In the genomic region with DNA sequence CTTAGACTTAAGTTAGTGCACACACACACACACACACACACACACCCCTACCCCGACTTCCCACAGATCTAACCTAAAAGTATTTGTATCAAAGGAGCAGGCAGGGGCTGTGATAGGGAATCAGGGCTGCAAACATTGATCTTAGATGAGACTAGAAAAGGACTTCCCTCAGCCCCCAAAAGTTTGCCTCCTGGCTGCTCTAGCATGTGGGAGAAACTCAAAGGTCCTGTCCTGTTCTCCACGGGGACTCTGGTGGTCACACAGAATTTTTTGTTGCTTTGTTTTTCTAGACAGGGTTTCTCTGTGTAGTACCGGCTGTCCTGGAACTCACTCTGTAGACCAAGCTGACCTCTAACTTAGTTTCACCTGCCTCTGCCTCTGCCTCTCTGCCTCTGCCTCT, we compare ENCODE assay signal across 11 mouse cellular contexts. TPM values are rescaled to one million over a fixed set of nuclear protein-coding genes. Genes with fewer than 3 reads are reported as not detected.
DNase-seq lines count a peak whose midpoint lies in the region; ATAC-seq and TF ChIP-seq lines count a peak whose summit lies in the region.
"Had no signal": no experiment of that assay in that cellular context is flagged by ENCODE, and none has a peak within 500 bp of the region (broad histone marks: within the 10 kb centered on the region; RNA-seq: fewer than 3 reads in every experiment).

No protein-coding gene starts in this region.

- H3K27me3 ChIP-seq in heart, embryonic 10.5 days (ENCODE audit: insufficient read depth, poor library complexity, severe bottlenecking) = peaks cover 72% of the 10 kb centered on the region
- peaks cover 58% of the 10 kb centered on the region for H3K27me3 ChIP-seq in liver, embryonic 12.5 days (replicated peaks)
- H3K27me3 ChIP-seq in liver, embryonic 11.5 days (replicated peaks; ENCODE audit: control insufficient read depth, insufficient read depth, low read length) = peaks cover 34% of the 10 kb centered on the region
- peaks cover 90% of the 10 kb centered on the region for H3K27me3 ChIP-seq in embryonic facial prominence, embryonic 10.5 days (replicated peaks; ENCODE audit: low read depth, poor library complexity, severe bottlenecking)
- H3K27me3 ChIP-seq in liver, embryonic 14.5 days (ENCODE audit: control insufficient read depth, insufficient read depth, low read length) = peaks cover 29% of the 10 kb centered on the region

- peak overlapping the region; percentile 93 for H3K9ac ChIP-seq in liver, embryonic 12.5 days
- no peak overlapping the region for H3K9ac ChIP-seq in liver, embryonic 11.5 days (ENCODE audit: low read depth, low read length)
- peak overlapping the region; percentile 96 for H3K9ac ChIP-seq in liver, embryonic 14.5 days (replicated peaks)

- no peak overlapping the region for H3K27ac ChIP-seq in heart, embryonic 10.5 days
- H3K27ac ChIP-seq in liver, embryonic 12.5 days = peak overlapping the region; percentile 70; the same call in 1 of the 2 replicates
- H3K27ac ChIP-seq in liver, embryonic 11.5 days (ENCODE audit: low read depth, low read length) = no peak overlapping the region
- H3K27ac ChIP-seq in embryonic facial prominence, embryonic 10.5 days (replicated peaks) = no peak overlapping the region
- H3K27ac ChIP-seq in liver, embryonic 14.5 days = peak overlapping the region; percentile 53
- H3K27ac ChIP-seq: kidney, postnatal 0 days; neural tube, embryonic 13.5 days had no signal

- no peak for TF ChIP-seq EP300 in liver, embryonic 14.5 days (IDR thresholded peaks at IDR 0.05; ENCODE audit: low read depth)

- 50% methylated on average over 3 of the region's 3 CpGs for WGBS in heart, embryonic 10.5 days
- 52% methylated on average over 3 of the region's 3 CpGs for WGBS in liver, embryonic 12.5 days (ENCODE audit: insufficient replicate concordance)
- WGBS in liver, embryonic 11.5 days = 47% methylated on average over 3 of the region's 3 CpGs
- WGBS in embryonic facial prominence, embryonic 10.5 days = 50% methylated on average over 3 of the region's 3 CpGs
- WGBS in liver, embryonic 14.5 days (ENCODE audit: insufficient replicate concordance) = 50% methylated on average over 3 of the region's 3 CpGs

- peak overlapping the region; percentile 82; the same call in 1 of the 2 replicates for H3K4me3 ChIP-seq in heart, embryonic 10.5 days
- peak overlapping the region; percentile 74 for H3K4me3 ChIP-seq in liver, embryonic 12.5 days
- no peak overlapping the region for H3K4me3 ChIP-seq in liver, embryonic 11.5 days (ENCODE audit: low read depth, low read length)
- peak overlapping the region; percentile 72; the same call in 1 of the 2 replicates for H3K4me3 ChIP-seq in embryonic facial prominence, embryonic 10.5 days
- H3K4me3 ChIP-seq in liver, embryonic 14.5 days (ENCODE audit: insufficient read depth in 1 of 2, low read depth in 2 of 2, low read length in 2 of 2) = peak overlapping the region; percentile 76 to 84

- TF ChIP-seq CTCF in liver, embryonic 14.5 days (IDR thresholded peaks at IDR 0.05; ENCODE audit: low read depth) = no peak

- H3K9me3 ChIP-seq in heart, embryonic 10.5 days = no peaks in the 10 kb centered on the region
- no peaks in the 10 kb centered on the region for H3K9me3 ChIP-seq in liver, embryonic 12.5 days (replicated peaks)
- no peaks in the 10 kb centered on the region for H3K9me3 ChIP-seq in liver, embryonic 11.5 days (ENCODE audit: control insufficient read depth, low read length)
- no peaks in the 10 kb centered on the region for H3K9me3 ChIP-seq in embryonic facial prominence, embryonic 10.5 days
- no peaks in the 10 kb centered on the region for H3K9me3 ChIP-seq in liver, embryonic 14.5 days (ENCODE audit: control insufficient read depth, low read length)
- H3K9me3 ChIP-seq: neural tube, embryonic 13.5 days had no signal

- DNase-seq in heart, embryonic 10.5 days (ENCODE audit: low spot score) = no peak
- no peak for DNase-seq in heart, postnatal 25 days (ENCODE audit: low spot score)
- no peak for DNase-seq in liver, embryonic 11.5 days (ENCODE audit: low spot score)
- no peak for DNase-seq in embryonic facial prominence, embryonic 10.5 days (ENCODE audit: low spot score)
- DNase-seq in liver, embryonic 14.5 days (ENCODE audit: low read depth in 3 of 3, low spot score in 3 of 3) = no peak
- DNase-seq in layer of hippocampus, adult 18-20 months (ENCODE audit: low spot score in 2 of 2) = no peak
- DNase-seq in retina, embryonic 14.5 days (ENCODE audit: low spot score) = no peak

- intact Hi-C loops in heart, postnatal 25 days (cut with DNase I) = loop anchor here (2.0 to 10.0 kb wide), 3 partner anchors 31 to 141 kb away; no protein-coding TSS in a partner anchor

- H3K4me2 ChIP-seq in liver, embryonic 12.5 days = peak overlapping the region; percentile 96
- H3K4me2 ChIP-seq in liver, embryonic 11.5 days = no peak overlapping the region
- peak overlapping the region; percentile 80 for H3K4me2 ChIP-seq in liver, embryonic 14.5 days (ENCODE audit: low read depth)

- peaks cover 37% of the 10 kb centered on the region for H3K4me1 ChIP-seq in heart, embryonic 10.5 days
- H3K4me1 ChIP-seq in liver, embryonic 12.5 days = peaks cover 77% of the 10 kb centered on the region
- peaks cover 28% of the 10 kb centered on the region for H3K4me1 ChIP-seq in liver, embryonic 11.5 days (replicated peaks; ENCODE audit: control insufficient read depth, insufficient read depth, low read length)
- H3K4me1 ChIP-seq in embryonic facial prominence, embryonic 10.5 days = peaks cover 24% of the 10 kb centered on the region
- peaks cover 18 to 46% of the 10 kb centered on the region in 2 experiments for H3K4me1 ChIP-seq in liver, embryonic 14.5 days (replicated peaks; ENCODE audit: control insufficient read depth in 2 of 2, insufficient read depth in 2 of 2, low read length in 1 of 2)

- H3K36me3 ChIP-seq in heart, embryonic 10.5 days = 0 out of 2 replicates have a peak, but pooled peaks cover 3% of the 10 kb centered on the region
- H3K36me3 ChIP-seq in liver, embryonic 12.5 days = peaks cover 6% of the 10 kb centered on the region
- H3K36me3 ChIP-seq in liver, embryonic 11.5 days (ENCODE audit: control insufficient read depth, insufficient read depth, low read length) = no peaks in the 10 kb centered on the region
- H3K36me3 ChIP-seq in embryonic facial prominence, embryonic 10.5 days (replicated peaks) = no peaks in the 10 kb centered on the region
- H3K36me3 ChIP-seq in liver, embryonic 14.5 days (replicated peaks; ENCODE audit: control insufficient read depth, insufficient read depth, low read depth) = no peaks in the 10 kb centered on the region
- H3K36me3 ChIP-seq: neural tube, embryonic 13.5 days had no signal

- no peak for ATAC-seq in liver, embryonic 12.5 days
- no peak for ATAC-seq in liver, embryonic 11.5 days (replicated peaks; ENCODE audit: low FRiP score)
- no peak for ATAC-seq in liver, embryonic 14.5 days (ENCODE audit: insufficient read depth)

RNA-seq across cellular contexts. Expression of gene Phospho1, which starts 1.3 kb away (rescaled TPM):
- 0.31 and 0.42 TPM in 2 replicates for polyA plus RNA-seq in heart, embryonic 10.5 days (2016; fragmentation: Nextera tagmentation; extraction: Ambion mirVana)
- total RNA-seq in heart, postnatal 25 days (2021) = 100 to 1,000 TPM; 174 to 181 TPM
- polyA plus RNA-seq in liver, embryonic 12.5 days (2016; fragmentation: Nextera tagmentation; extraction: Ambion mirVana) = 2.7 and 3.4 TPM in 2 replicates
- polyA plus RNA-seq in liver, embryonic 11.5 days (2014; fragmentation: Nextera tagmentation; extraction: Ambion mirVana) = 0.48 and 0.74 TPM in 2 replicates
- not detected in 2 replicates for polyA plus RNA-seq in embryonic facial prominence, embryonic 10.5 days (2016; fragmentation: Nextera tagmentation; extraction: Ambion mirVana)
- 21.4 and 22.0 TPM in 2 replicates for polyA plus RNA-seq in liver, embryonic 14.5 days (2012; rRNA removed)
- polyA plus RNA-seq in liver, embryonic 14.5 days (2014; fragmentation: Nextera tagmentation; extraction: Ambion mirVana) = 5.7 and 6.6 TPM in 2 replicates
- total RNA-seq in layer of hippocampus, adult 18-20 months (2021) = 10 to 100 TPM; 48.7 to 52.6 TPM
- polyA plus RNA-seq: forebrain, embryonic 11.5 days; kidney, postnatal 0 days; neural tube, embryonic 13.5 days had no signal

RNA-seq across cellular contexts. Expression of gene Gngt2, which starts 11.4 kb away (rescaled TPM):
- 43.2 and 60.8 TPM in 2 replicates for polyA plus RNA-seq in heart, embryonic 10.5 days (2016; fragmentation: Nextera tagmentation; extraction: Ambion mirVana)
- total RNA-seq in heart, postnatal 25 days (2021) = 10 to 100 TPM; 20.6 to 21.9 TPM
- polyA plus RNA-seq in liver, embryonic 12.5 days (2016; fragmentation: Nextera tagmentation; extraction: Ambion mirVana) = 15.8 and 16.7 TPM in 2 replicates
- polyA plus RNA-seq in liver, embryonic 11.5 days (2014; fragmentation: Nextera tagmentation; extraction: Ambion mirVana) = 19.5 and 22.3 TPM in 2 replicates
- polyA plus RNA-seq in embryonic facial prominence, embryonic 10.5 days (2016; fragmentation: Nextera tagmentation; extraction: Ambion mirVana) = 9.5 and 10.0 TPM in 2 replicates
- polyA plus RNA-seq in liver, embryonic 14.5 days (2012; rRNA removed) = 6.9 and 13.0 TPM in 2 replicates
- polyA plus RNA-seq in liver, embryonic 14.5 days (2014; fragmentation: Nextera tagmentation; extraction: Ambion mirVana) = 16.5 and 17.5 TPM in 2 replicates
- 1 to 10 TPM; 2.0 to 5.1 TPM for total RNA-seq in layer of hippocampus, adult 18-20 months (2021)

RNA-seq across cellular contexts. Expression of gene Abi3, which starts 16.7 kb away (rescaled TPM):
- polyA plus RNA-seq in heart, embryonic 10.5 days (2016; fragmentation: Nextera tagmentation; extraction: Ambion mirVana) = 26.6 and 32.4 TPM in 2 replicates
- 10 to 100 TPM in 1 of 2 experiments, 1 to 10 TPM in 1; 8.8 to 10.4 TPM for total RNA-seq in heart, postnatal 25 days (2021)
- polyA plus RNA-seq in liver, embryonic 12.5 days (2016; fragmentation: Nextera tagmentation; extraction: Ambion mirVana) = 7.3 and 7.6 TPM in 2 replicates
- polyA plus RNA-seq in liver, embryonic 11.5 days (2014; fragmentation: Nextera tagmentation; extraction: Ambion mirVana) = 6.4 and 7.9 TPM in 2 replicates
- 3.7 and 4.1 TPM in 2 replicates for polyA plus RNA-seq in embryonic facial prominence, embryonic 10.5 days (2016; fragmentation: Nextera tagmentation; extraction: Ambion mirVana)
- polyA plus RNA-seq in liver, embryonic 14.5 days (2012; rRNA removed) = 4.9 and 6.2 TPM in 2 replicates
- polyA plus RNA-seq in liver, embryonic 14.5 days (2014; fragmentation: Nextera tagmentation; extraction: Ambion mirVana) = 2.3 and 3.8 TPM in 2 replicates
- total RNA-seq in layer of hippocampus, adult 18-20 months (2021) = 1 to 10 TPM; 6.1 to 6.6 TPM

Comparison
In these comparisons a context has a peak if more than half of its experiments do, and no peak if none do; other contexts are left out.
1. H3K27ac ChIP-seq: peak in liver, embryonic 12.5 days (single experiment) and liver, embryonic 14.5 days (single experiment); none in heart, embryonic 10.5 days (single experiment), liver, embryonic 11.5 days (single experiment) and embryonic facial prominence, embryonic 10.5 days (single experiment).